Mouse (Mus musculus) hindbrain, embryonic 14.5 days (tissue): ENCODE data around the gene Paqr3. TPM values are rescaled to one million over a fixed set of nuclear protein-coding genes. Genes with fewer than 3 reads are reported as not detected.

Experiments used
- ATAC-seq: fragments of 200-750 bp; cut with Nextera tagmentation; 2 replicates; pipeline ENCODE4 v1.8.0; 2017; ENCODE audit warnings: moderate number of reproducible peaks, mild to moderate bottlenecking, moderate TSS enrichment, moderate library complexity; ENCODE audit not compliant: low FRiP score
- DNase-seq: peaks from one replicate; pipeline ENCODE4 v3.0.0-alpha.2; 2015; ENCODE audit warnings: low spot score
- H3K27ac ChIP-seq: fragments of 300-500 bp; sonication (generic); 2 replicates; pipeline ENCODE4 v1.5.1; 2014; ENCODE audit warnings: mild to moderate bottlenecking, moderate library complexity
- H3K27me3 ChIP-seq: fragments of 300-500 bp; sonication (generic); 2 replicates; pipeline ENCODE4 v1.6.1; 2014; ENCODE audit warnings: mild to moderate bottlenecking, low read length, mixed read lengths; ENCODE audit not compliant: control insufficient read depth, insufficient read depth
- H3K36me3 ChIP-seq: fragments of 300-500 bp; sonication (generic); replicated peaks from 2 replicates; pipeline ENCODE4 v1.6.1; 2014; ENCODE audit not compliant: control insufficient read depth, insufficient read depth
- H3K4me1 ChIP-seq: fragments of 300-500 bp; sonication (generic); replicated peaks from 2 replicates; pipeline ENCODE4 v1.6.1; 2014; ENCODE audit warnings: antibody characterized with exemption, low read length, mixed read lengths; ENCODE audit not compliant: control insufficient read depth, insufficient read depth
- H3K4me2 ChIP-seq: fragments of 300-500 bp; sonication (generic); replicated peaks from 2 replicates; pipeline ENCODE4 v1.6.1; 2014; ENCODE audit warnings: mild to moderate bottlenecking, moderate library complexity
- H3K4me3 ChIP-seq: fragments of 300-500 bp; sonication (generic); replicated peaks from 2 replicates; pipeline ENCODE4 v1.5.1; 2014; ENCODE audit warnings: mild to moderate bottlenecking, low read length
- H3K9ac ChIP-seq: fragments of 300-500 bp; sonication (generic); 2 replicates; pipeline ENCODE4 v1.6.1; 2014
- H3K9me3 ChIP-seq: fragments of 300-500 bp; sonication (generic); 2 replicates; pipeline ENCODE4 v1.6.1; 2016; ENCODE audit warnings: low read length; ENCODE audit not compliant: control insufficient read depth
- WGBS: fragments of 180-500 bp; shearing (Covaris S2); extraction: QIAGEN DNeasy Blood & Tissue Kit; methylation state at CpG from one replicate; pipeline ENCODE4 v1.1.7; 2014; 5-methylcytosine and 5-hydroxymethylcytosine counted together
- polyA plus RNA-seq: library from polyadenylated mRNA; unstranded; fragments of >200 nt; fragmentation: Nextera tagmentation; extraction: Ambion mirVana; gene quantifications from 2 replicates; pipeline ENCODE4 v1.2.1, GENCODE M21; 2014

Paqr3 gene
- polyA plus RNA-seq, 1 experiment from 2014 or later, result 22.7 TPM

- no peak overlapping the region for H3K4me2 ChIP-seq
- H3K27me3 ChIP-seq, result no peaks in the 10 kb centered on the region
- H3K9me3 ChIP-seq, result no peaks in the 10 kb centered on the region
- H3K4me3 ChIP-seq, result no peak overlapping the region
- ATAC-seq (no peak), DNase-seq (no peak)
- H3K9ac ChIP-seq, result no peak overlapping the region
- peaks cover 11% of the 10 kb centered on the region; the same call in 1 of the 2 replicates for H3K36me3 ChIP-seq
- WGBS, result 97% methylated on average over 5 of the region's 5 CpGs
- no peak overlapping the region for H3K27ac ChIP-seq
- no peaks in the 10 kb centered on the region for H3K4me1 ChIP-seq
Measured at GRCm38 (mm10) chr5:97048905-97049304, 62.5 kb downstream of the Paqr3 start.

DNA sequence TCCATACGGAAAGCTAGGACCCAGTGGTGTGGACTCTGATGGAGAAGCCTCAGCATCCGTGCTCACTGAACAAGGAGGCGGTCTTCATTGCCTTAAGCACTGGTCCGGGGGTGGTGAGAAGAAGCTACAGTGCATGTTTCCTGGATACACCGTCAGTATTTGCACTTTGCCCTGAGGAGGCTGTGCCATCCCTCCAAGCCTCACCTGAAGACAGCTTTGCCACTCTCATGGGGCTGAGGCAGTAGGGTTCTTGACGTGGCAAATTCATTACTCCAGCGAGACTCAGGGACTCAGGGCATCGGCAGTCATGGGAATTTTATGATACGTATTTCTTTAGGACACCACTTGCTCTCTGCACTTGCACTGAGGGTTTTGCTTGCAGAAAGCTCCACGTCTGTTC is 64.7 kb downstream of the Paqr3 start:
- WGBS, result 91% methylated on average over 10 of the region's 10 CpGs
- Histone ChIP-seq H3K9ac (no peak overlapping the region), H3K36me3 (peaks cover 7% of the 10 kb centered on the region; the same call in 1 of the 2 replicates), H3K27ac (no peak overlapping the region), H3K4me1 (no peaks in the 10 kb centered on the region), H3K9me3 (no peaks in the 10 kb centered on the region), H3K27me3 (no peaks in the 10 kb centered on the region), H3K4me3 (no peak overlapping the region), H3K4me2 (no peak overlapping the region)
- ATAC-seq, result no peak
- DNase-seq, result no peak

- no peaks in the 10 kb centered on the region for H3K4me1 ChIP-seq
- WGBS, result 94% methylated on average over 7 of the region's 7 CpGs
- H3K9me3 ChIP-seq, result no peaks in the 10 kb centered on the region
- DNase-seq (no peak), ATAC-seq (no peak)
- no peak overlapping the region for H3K9ac ChIP-seq
- peaks cover 7% of the 10 kb centered on the region for H3K36me3 ChIP-seq
- H3K27me3 ChIP-seq, result no peaks in the 10 kb centered on the region
- H3K4me2 ChIP-seq, result no peak overlapping the region
- H3K4me3 ChIP-seq, result no peak overlapping the region
- H3K27ac ChIP-seq, result no peak overlapping the region
Measured at GRCm38 (mm10) chr5:97045260-97045659, 66.1 kb downstream of the Paqr3 start.

Other genes starting within 250 kb of the Paqr3 start
- gene Bmp2k, start 113.9 kb downstream of the Paqr3 start, polyA plus RNA-seq, result 11.7 and 12.4 TPM in 2 replicates